Mouse (Mus musculus) myocyte (in vitro differentiated cells): ENCODE results near the gene Capn5. TPM values are rescaled to one million over a fixed set of nuclear protein-coding genes. Genes with fewer than 3 reads are reported as not detected.

Source experiments
- H3K27me3 ChIP-seq: one replicate; pipeline ENCODE4 v1.6.1; 2011; ENCODE audit not compliant: control insufficient read depth, insufficient read depth, insufficient read length
- H3K36me3 ChIP-seq: one replicate; pipeline ENCODE4 v1.6.1; 2011; ENCODE audit not compliant: control insufficient read depth, insufficient read depth
- H3K4me2 ChIP-seq: one replicate; pipeline ENCODE4 v1.6.1; 2011; ENCODE audit warnings: low read depth, control low read depth
- H3K4me3 ChIP-seq: one replicate; pipeline ENCODE4 v1.5.1; 2011; ENCODE audit warnings: mild to moderate bottlenecking, control low read depth, moderate library complexity
- H3K79me2 ChIP-seq: one replicate; pipeline ENCODE4 v1.6.1; 2011; ENCODE audit not compliant: control insufficient read depth, insufficient read depth
- H3ac ChIP-seq: one replicate; pipeline ENCODE4 v1.6.1; 2011; ENCODE audit not compliant: control insufficient read depth, insufficient read length
- CEBPB ChIP-seq: IDR thresholded peaks from 2 replicates; pipeline ENCODE4 v1.6.1; 2011; ENCODE audit warnings: mild to moderate bottlenecking, moderate library complexity; ENCODE audit not compliant: poor library complexity, insufficient read depth, severe bottlenecking
- E2F4 ChIP-seq: IDR thresholded peaks from one replicate; pipeline ENCODE4 v1.6.1; 2011; ENCODE audit warnings: mild to moderate bottlenecking, control low read depth, moderate library complexity; ENCODE audit not compliant: insufficient read depth
- MAX ChIP-seq: IDR thresholded peaks from one replicate; pipeline ENCODE4 v1.6.1; 2011; ENCODE audit warnings: low read depth, mild to moderate bottlenecking, control low read depth
- MYOD1 ChIP-seq, 3 experiments: IDR thresholded peaks; one replicate each; pipeline ENCODE4 v1.6.1; 2011; ENCODE audit warnings: control low read depth in 2 of 3, low read depth in 2 of 3, mild to moderate bottlenecking in 2 of 3, moderate library complexity in 1 of 3; ENCODE audit not compliant: insufficient read length in 2 of 3, control insufficient read depth in 1 of 3
- MYOG ChIP-seq, 3 experiments: IDR thresholded peaks; one replicate each; pipeline ENCODE4 v1.6.1; 2011; ENCODE audit warnings: control low read depth in 2 of 3, low read depth in 2 of 3, mild to moderate bottlenecking in 2 of 3; ENCODE audit not compliant: insufficient read length in 2 of 3, control insufficient read depth in 1 of 3, insufficient read depth in 1 of 3
- POLR2A ChIP-seq: IDR thresholded peaks from one replicate; pipeline ENCODE4 v1.6.1; 2011; ENCODE audit warnings: low read depth, mild to moderate bottlenecking, control low read depth, moderate library complexity; ENCODE audit not compliant: insufficient read length
- POLR2AphosphoS2 ChIP-seq: IDR thresholded peaks from one replicate; pipeline ENCODE4 v1.6.1; 2011; ENCODE audit warnings: low read depth, control low read depth; ENCODE audit not compliant: insufficient read length
- REST ChIP-seq: IDR thresholded peaks from one replicate; pipeline ENCODE4 v1.6.1; 2011; ENCODE audit warnings: mild to moderate bottlenecking, control low read depth, moderate library complexity; ENCODE audit not compliant: insufficient read depth, insufficient read length
- SRF ChIP-seq: IDR thresholded peaks from one replicate; pipeline ENCODE4 v1.6.1; 2011; ENCODE audit warnings: low read depth; ENCODE audit not compliant: control insufficient read depth, insufficient read length
- TCF12 ChIP-seq: IDR thresholded peaks from one replicate; pipeline ENCODE4 v1.6.1; 2011; ENCODE audit warnings: mild to moderate bottlenecking, control low read depth; ENCODE audit not compliant: poor library complexity, insufficient read depth, severe bottlenecking
- TCF3 ChIP-seq: IDR thresholded peaks from one replicate; pipeline ENCODE4 v1.6.1; 2011; ENCODE audit warnings: low read depth, control low read depth; ENCODE audit not compliant: insufficient read length
- USF1 ChIP-seq: IDR thresholded peaks from one replicate; pipeline ENCODE4 v1.6.1; 2011; ENCODE audit warnings: low read depth, mild to moderate bottlenecking, control low read depth, moderate library complexity
- polyA plus RNA-seq: library from polyadenylated mRNA; unstranded; fragments of >200 nt; fragmentation: generic; extraction: Trizol; gene quantifications from one replicate; pipeline ENCODE4 v1.2.1, GENCODE M21; 2012; ENCODE audit warnings: missing spikeins

Gene Capn5
- polyA plus RNA-seq, 1 experiment = 6.2 TPM

GRCm38 (mm10) chr7:98139216-98139615 lies 38.9 kb downstream of the Capn5 start:
- Histone ChIP-seq H3K36me3 (no peaks in the 10 kb centered on the region), H3K79me2 (no peaks in the 10 kb centered on the region), H3ac (no peak overlapping the region), H3K4me2 (no peak overlapping the region), H3K4me3 (no peak overlapping the region), H3K27me3 (peaks cover 26% of the 10 kb centered on the region)
- TF ChIP-seq SRF = no peak

GRCm38 (mm10) chr7:98137995-98138394 lies 40.1 kb downstream of the Capn5 start:
- Histone ChIP-seq H3K36me3 (no peaks in the 10 kb centered on the region), H3K4me2 (no peak overlapping the region), H3K27me3 (peaks cover 17% of the 10 kb centered on the region), H3K79me2 (no peaks in the 10 kb centered on the region), H3K4me3 (no peak overlapping the region), H3ac (no peak overlapping the region)
- TF ChIP-seq POLR2AphosphoS2 (no peak), TCF3 (no peak), TCF12 (no peak)

GRCm38 (mm10) chr7:98137583-98137982 lies 40.5 kb downstream of the Capn5 start:
- H3K36me3 ChIP-seq = no peaks in the 10 kb centered on the region
- no peak overlapping the region for H3ac ChIP-seq
- H3K27me3 ChIP-seq = peaks cover 17% of the 10 kb centered on the region
- no peaks in the 10 kb centered on the region for H3K79me2 ChIP-seq
- TF ChIP-seq MYOD1 (IDR thresholded peaks at IDR 0.05; ENCODE audit: control insufficient read depth in 1 of 3, insufficient read length in 2 of 3, low read depth in 2 of 3) (no peak), E2F4 (no peak), POLR2A (no peak), USF1 (no peak), TCF12 (no peak), SRF (no peak), POLR2AphosphoS2 (no peak), REST (no peak), CEBPB (no peak), MYOG (IDR thresholded peaks at IDR 0.05; ENCODE audit: control insufficient read depth in 1 of 3, insufficient read depth in 1 of 3, insufficient read length in 2 of 3, low read depth in 2 of 3) (no peak), TCF3 (no peak), MAX (no peak)
- H3K4me3 ChIP-seq = no peak overlapping the region
- no peak overlapping the region for H3K4me2 ChIP-seq

GRCm38 (mm10) chr7:98131751-98132150 lies 46.3 kb downstream of the Capn5 start:
- H3K27me3 ChIP-seq = peaks cover 23% of the 10 kb centered on the region
- TF ChIP-seq E2F4 (no peak), MAX (no peak), TCF3 (no peak), MYOD1 (IDR thresholded peaks at IDR 0.05; ENCODE audit: control insufficient read depth in 1 of 3, insufficient read length in 2 of 3, low read depth in 2 of 3) (no peak), POLR2A (no peak), SRF (no peak), TCF12 (no peak)
- H3K36me3 ChIP-seq = no peaks in the 10 kb centered on the region
- no peaks in the 10 kb centered on the region for H3K79me2 ChIP-seq
- H3K4me2 ChIP-seq = no peak overlapping the region
- H3ac ChIP-seq = no peak overlapping the region
- no peak overlapping the region for H3K4me3 ChIP-seq

GRCm38 (mm10) chr7:98125473-98125872 lies 52.6 kb downstream of the Capn5 start:
- H3K27me3 ChIP-seq = peaks cover 15% of the 10 kb centered on the region
- no peak overlapping the region for H3ac ChIP-seq
- no peaks in the 10 kb centered on the region for H3K79me2 ChIP-seq
- TF ChIP-seq SRF (no peak), E2F4 (no peak), TCF12 (no peak), TCF3 (no peak), MAX (no peak), MYOG (IDR thresholded peaks at IDR 0.05; ENCODE audit: control insufficient read depth in 1 of 3, insufficient read depth in 1 of 3, insufficient read length in 2 of 3, low read depth in 2 of 3) (no peak), POLR2AphosphoS2 (no peak), USF1 (no peak), REST (no peak)
- no peak overlapping the region for H3K4me3 ChIP-seq
- H3K36me3 ChIP-seq = no peaks in the 10 kb centered on the region
- no peak overlapping the region for H3K4me2 ChIP-seq

- no peak for TF ChIP-seq MAX
- TF ChIP-seq MYOG (IDR thresholded peaks at IDR 0.05; ENCODE audit: control insufficient read depth in 1 of 3, insufficient read depth in 1 of 3, insufficient read length in 2 of 3, low read depth in 2 of 3) = no peak
- no peak for TF ChIP-seq POLR2AphosphoS2
- no peak for TF ChIP-seq USF1
- TF ChIP-seq MYOD1 (IDR thresholded peaks at IDR 0.05; ENCODE audit: control insufficient read depth in 1 of 3, insufficient read length in 2 of 3, low read depth in 2 of 3) = no peak
- Histone ChIP-seq H3K79me2 (no peaks in the 10 kb centered on the region), H3K4me2 (no peak overlapping the region), H3ac (no peak overlapping the region), H3K27me3 (peaks cover 14% of the 10 kb centered on the region), H3K4me3 (no peak overlapping the region), H3K36me3 (no peaks in the 10 kb centered on the region)
Observed at GRCm38 (mm10) chr7:98124701-98125100, 53.4 kb downstream of the Capn5 start.
